Mouse (Mus musculus) liver, adult 2 months (tissue): ENCODE data around the gene Pde4d. TPM values are rescaled to one million over a fixed set of nuclear protein-coding genes. Genes with fewer than 3 reads are reported as not detected.
A peak's percentile ranks its signal among the peaks of the same experiment; 100 is the strongest.

ENCODE experiments used
- DNase-seq: peaks from one replicate; pipeline ENCODE4 v3.0.0-alpha.2; 2011; ENCODE audit warnings: low read depth, low spot score; ENCODE audit errors: extremely low read depth
- H3K27ac ChIP-seq: fragments of 200-500 bp; replicated peaks from 2 replicates; pipeline ENCODE4 v1.5.1; 2012; ENCODE audit warnings: low read depth, mild to moderate bottlenecking, control low read depth, inconsistent platforms, low read length; ENCODE audit not compliant: insufficient read depth
- H3K27me3 ChIP-seq: fragments of 200-500 bp; 2 replicates; pipeline ENCODE4 v1.6.1; 2012; ENCODE audit warnings: mild to moderate bottlenecking, moderate library complexity, low read length, inconsistent platforms; ENCODE audit not compliant: control insufficient read depth, insufficient read depth
- H3K36me3 ChIP-seq: fragments of 200-500 bp; 2 replicates; pipeline ENCODE4 v1.6.1; 2012; ENCODE audit warnings: low read length, inconsistent platforms; ENCODE audit not compliant: control insufficient read depth, insufficient read depth
- H3K4me1 ChIP-seq: fragments of 200-500 bp; 2 replicates; pipeline ENCODE4 v1.6.1; 2011; ENCODE audit warnings: low read length; ENCODE audit not compliant: control insufficient read depth, insufficient read depth
- H3K4me3 ChIP-seq: fragments of 200-500 bp; 2 replicates; pipeline ENCODE4 v1.5.1; 2011; ENCODE audit warnings: low read depth, mild to moderate bottlenecking, control low read depth, low read length, moderate library complexity; ENCODE audit not compliant: insufficient read depth
- H3K79me2 ChIP-seq: fragments of 200-500 bp; 2 replicates; pipeline ENCODE4 v1.6.1; 2012; ENCODE audit warnings: inconsistent platforms, mild to moderate bottlenecking, low read length, moderate library complexity; ENCODE audit not compliant: control insufficient read depth, insufficient read depth
- H3K9ac ChIP-seq: fragments of 200-500 bp; 2 replicates; pipeline ENCODE4 v1.6.1; 2012; ENCODE audit warnings: low read depth, mild to moderate bottlenecking, control low read depth, inconsistent platforms, low read length
- CTCF ChIP-seq: fragments of 200-500 bp; IDR thresholded peaks from 2 replicates; pipeline ENCODE4 v1.5.1; 2011; ENCODE audit warnings: low read depth, low read length, control low read depth
- POLR2A ChIP-seq: fragments of 200-500 bp; IDR thresholded peaks from 2 replicates; pipeline ENCODE4 v1.6.1; 2011; ENCODE audit warnings: low read length, control low read depth; ENCODE audit not compliant: insufficient read depth; ENCODE audit errors: extremely low read depth
- WGBS: fragments of 180-500 bp; shearing (Covaris S2); methylation state at CpG from one replicate; pipeline ENCODE4 v1.1.7; 2018; 5-methylcytosine and 5-hydroxymethylcytosine counted together
- polyA plus RNA-seq: library from polyadenylated mRNA; depleted of rRNA; stranded (reverse); fragments of >200 nt; gene quantifications from 2 replicates; pipeline ENCODE4 v1.2.3, GENCODE M21; 2012
- total RNA-seq: library from RNA; depleted of rRNA; stranded (reverse); fragments of >200 nt; gene quantifications from 2 replicates; pipeline ENCODE4 v1.2.3, GENCODE M21; 2014

The Pde4d gene
- total and polyA plus RNA-seq, 2 experiments = 2.3 to 13.6 TPM

DNA sequence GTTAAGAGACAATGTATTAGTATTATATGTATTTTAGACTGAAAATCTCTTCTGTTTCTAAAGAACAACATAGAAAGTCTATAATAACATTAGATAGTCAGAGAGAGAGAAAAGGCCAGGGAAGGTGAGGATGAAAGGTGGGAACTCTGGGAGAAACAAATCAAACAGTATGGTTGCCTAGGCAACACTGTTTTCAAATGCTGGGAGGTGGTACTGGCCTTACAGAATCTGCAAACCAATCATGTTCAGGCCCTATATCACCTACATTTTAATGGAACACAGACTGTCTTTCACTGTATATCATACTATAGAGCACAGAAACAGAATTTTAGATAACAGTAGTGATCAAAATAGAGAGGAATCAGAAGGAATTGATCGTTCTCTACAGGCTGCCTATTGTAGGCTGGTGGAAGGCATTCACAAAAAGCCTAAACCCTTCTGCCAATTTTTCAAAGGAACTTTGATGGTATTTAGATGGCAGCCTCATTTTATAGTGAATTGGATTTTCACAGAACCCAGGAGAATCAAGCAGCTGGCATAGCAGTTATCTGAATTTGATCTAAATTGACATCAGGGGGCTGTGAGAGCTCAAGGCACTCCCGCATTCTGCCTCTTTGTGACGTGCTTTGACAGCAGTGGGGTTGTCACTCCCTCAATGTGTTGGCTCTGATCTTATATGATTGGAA lies 1084.2 kb downstream of the Pde4d start:
- H3K9ac ChIP-seq = no peak overlapping the region
- no peaks in the 10 kb centered on the region for H3K36me3 ChIP-seq
- WGBS = 94% methylated on average over 3 of the region's 3 CpGs
- H3K79me2 ChIP-seq = no peaks in the 10 kb centered on the region
- TF ChIP-seq POLR2A (no peak), CTCF (no peak)
- no peak overlapping the region for H3K4me3 ChIP-seq
- DNase-seq = no peak
- H3K4me1 ChIP-seq = no peaks in the 10 kb centered on the region
- H3K27ac ChIP-seq = no peak overlapping the region
- no peaks in the 10 kb centered on the region for H3K27me3 ChIP-seq

DNA sequence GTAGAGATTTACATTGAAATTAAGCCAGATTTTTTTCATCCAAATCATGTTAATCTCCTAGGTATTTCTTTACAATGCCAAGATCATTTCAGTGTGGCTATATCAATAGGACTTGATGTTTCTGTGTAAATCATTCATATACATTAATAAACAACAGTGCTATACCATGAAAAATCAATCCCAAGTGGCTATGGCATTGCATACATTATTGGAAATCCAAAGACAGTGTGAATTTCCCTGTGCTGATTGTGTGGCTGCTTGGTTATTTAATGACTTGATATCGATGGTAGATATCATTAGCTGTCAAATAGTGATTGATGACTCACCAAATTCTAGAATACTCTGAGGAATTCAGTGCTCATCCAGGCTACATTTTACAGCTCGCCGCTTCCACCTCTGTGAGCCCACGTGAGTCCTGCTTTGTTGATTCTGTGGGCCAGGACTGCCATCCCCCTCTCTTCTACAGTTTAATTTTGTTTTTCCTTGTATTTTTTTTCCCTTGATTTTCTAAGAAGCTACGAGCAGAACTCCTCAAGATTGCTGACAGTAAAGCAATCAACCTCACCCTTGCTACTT lies 1085.0 kb downstream of the Pde4d start:
- 82% methylated on average over 5 of the region's 5 CpGs for WGBS
- Histone ChIP-seq H3K27me3 (no peaks in the 10 kb centered on the region), H3K79me2 (no peaks in the 10 kb centered on the region), H3K4me3 (no peak overlapping the region), H3K36me3 (no peaks in the 10 kb centered on the region), H3K9ac (no peak overlapping the region), H3K27ac (no peak overlapping the region), H3K4me1 (no peaks in the 10 kb centered on the region)
- TF ChIP-seq POLR2A (no peak), CTCF (no peak)
- no peak for DNase-seq

DNA sequence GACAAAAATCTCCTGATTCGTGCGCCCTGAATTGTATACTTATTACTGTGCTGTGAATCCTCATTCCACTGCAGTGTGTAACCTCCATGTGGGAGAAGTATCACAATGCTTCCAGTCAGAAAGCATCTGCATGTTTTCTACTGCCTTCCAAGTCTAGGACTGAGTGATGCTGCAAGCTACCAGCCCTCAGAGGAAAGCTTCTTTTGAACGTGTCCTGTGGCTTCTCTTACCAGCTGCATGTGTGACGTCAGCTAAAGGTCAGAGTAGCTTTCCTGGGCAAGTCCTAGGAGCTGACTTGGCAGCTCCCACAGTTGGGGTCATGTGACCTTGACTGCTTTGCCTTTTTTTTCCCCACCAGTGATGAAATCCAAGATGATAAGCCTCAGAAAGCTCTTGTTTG lies 1086.9 kb downstream of the Pde4d start:
- Histone ChIP-seq H3K27ac (no peak overlapping the region), H3K4me1 (no peaks in the 10 kb centered on the region), H3K9ac (no peak overlapping the region), H3K79me2 (no peaks in the 10 kb centered on the region), H3K36me3 (no peaks in the 10 kb centered on the region), H3K4me3 (no peak overlapping the region), H3K27me3 (no peaks in the 10 kb centered on the region)
- TF ChIP-seq CTCF = no peak
- no peak for TF ChIP-seq POLR2A
- WGBS = 45% methylated on average over 4 of the region's 4 CpGs
- peak; percentile 37 for DNase-seq

DNA sequence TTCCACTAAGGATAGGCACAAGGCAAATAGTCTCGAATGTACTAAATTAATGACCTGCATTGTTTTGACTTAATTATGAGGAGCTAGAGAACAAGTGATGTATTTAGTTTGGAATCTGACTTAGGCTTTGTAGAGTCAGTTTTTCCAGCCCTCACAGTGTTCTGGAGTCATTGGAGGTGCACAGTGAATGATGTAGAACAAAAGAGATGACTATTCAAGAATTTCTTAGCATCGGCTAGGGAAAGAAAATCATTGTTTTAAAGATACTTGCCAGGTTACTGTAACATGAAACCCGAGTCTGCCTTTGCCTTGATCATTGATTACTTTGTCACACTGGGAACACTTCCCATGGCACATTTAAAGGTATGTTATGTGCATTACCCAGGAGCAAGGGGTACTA lies 1089.6 kb downstream of the Pde4d start:
- 54% methylated on average over 3 of the region's 3 CpGs for WGBS
- no peak for DNase-seq
- no peaks in the 10 kb centered on the region for H3K27me3 ChIP-seq
- H3K79me2 ChIP-seq = no peaks in the 10 kb centered on the region
- no peak for TF ChIP-seq POLR2A
- no peak for TF ChIP-seq CTCF
- H3K9ac ChIP-seq = no peak overlapping the region
- no peaks in the 10 kb centered on the region for H3K4me1 ChIP-seq
- H3K4me3 ChIP-seq = no peak overlapping the region
- H3K27ac ChIP-seq = no peak overlapping the region
- H3K36me3 ChIP-seq = no peaks in the 10 kb centered on the region

DNA sequence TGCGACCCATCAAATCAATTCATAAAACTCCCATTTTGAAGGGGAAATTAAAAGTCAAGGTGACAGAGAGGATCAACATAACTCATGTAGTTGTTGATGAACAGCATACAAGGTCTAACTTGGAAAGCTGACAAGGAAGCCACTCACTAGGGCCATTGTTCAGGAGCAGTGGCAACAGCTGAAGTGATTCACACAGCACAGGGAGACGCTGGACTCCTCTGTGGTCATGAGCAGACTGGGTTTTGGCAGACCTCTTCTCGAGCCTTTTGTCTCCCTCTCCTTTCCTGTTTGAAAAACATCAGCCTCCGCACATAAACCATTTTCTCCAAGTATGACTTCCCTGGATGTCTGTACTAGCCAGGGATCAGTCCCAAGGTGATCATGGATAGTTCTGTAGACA lies 1094.9 kb downstream of the Pde4d start:
- TF ChIP-seq CTCF = no peak
- H3K4me3 ChIP-seq = no peak overlapping the region
- DNase-seq = no peak
- H3K4me1 ChIP-seq = no peaks in the 10 kb centered on the region
- H3K9ac ChIP-seq = no peak overlapping the region
- H3K27ac ChIP-seq = no peak overlapping the region
- no peaks in the 10 kb centered on the region for H3K27me3 ChIP-seq
- no peaks in the 10 kb centered on the region for H3K79me2 ChIP-seq
- WGBS = 83% methylated on average over 4 of the region's 4 CpGs
- no peaks in the 10 kb centered on the region for H3K36me3 ChIP-seq

DNA sequence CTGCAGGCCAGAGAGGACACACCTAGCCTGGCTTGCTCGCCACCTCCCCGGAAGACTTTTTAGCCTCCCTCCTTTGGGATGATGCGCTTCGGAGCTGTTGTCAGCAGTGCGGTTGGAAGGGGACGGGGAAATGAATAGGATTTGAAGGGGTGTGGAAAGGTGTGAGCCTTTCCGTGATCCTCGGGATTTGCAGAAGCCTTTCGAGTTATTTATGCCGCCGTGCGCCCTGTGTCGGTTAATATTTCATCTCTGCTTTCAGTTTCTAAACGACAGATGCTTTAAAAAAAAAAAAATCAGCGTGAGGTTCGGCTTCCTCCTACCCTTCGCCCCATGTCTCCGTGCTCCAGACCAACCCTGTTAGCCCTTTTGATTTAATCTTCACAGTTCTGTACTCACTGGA lies 1096.6 kb downstream of the Pde4d start:
- 79% methylated on average over 18 of the region's 18 CpGs for WGBS
- Histone ChIP-seq H3K36me3 (no peaks in the 10 kb centered on the region), H3K9ac (no peak overlapping the region), H3K79me2 (no peaks in the 10 kb centered on the region), H3K4me3 (no peak overlapping the region; the same call in 1 of the 2 replicates), H3K4me1 (no peaks in the 10 kb centered on the region), H3K27ac (no peak overlapping the region), H3K27me3 (no peaks in the 10 kb centered on the region)
- no peak for DNase-seq
- TF ChIP-seq POLR2A = no peak
- TF ChIP-seq CTCF = no peak
